Mouse (Mus musculus): ENCODE results near the gene Tmem246. TPM values are rescaled to one million over a fixed set of nuclear protein-coding genes. Genes with fewer than 3 reads are reported as not detected.

The Tmem246 gene
- polyA plus RNA-seq, 1 experiment from 2014 or later = 14.6 TPM

- no peak overlapping the region for H3K4me3 ChIP-seq
- WGBS = 83% methylated on average over 2 of the region's 2 CpGs
- no peak overlapping the region for H3K27ac ChIP-seq
- no peaks in the 10 kb centered on the region for H3K27me3 ChIP-seq (ENCODE audit: poor library complexity, severe bottlenecking)
- no peak for DNase-seq (ENCODE audit: extremely low spot score, low spot score)
- H3K36me3 ChIP-seq (replicated peaks) = no peaks in the 10 kb centered on the region
- no peaks in the 10 kb centered on the region for H3K4me1 ChIP-seq
- no peaks in the 10 kb centered on the region for H3K9me3 ChIP-seq
Observed at GRCm38 (mm10) chr4:49558181-49558580, 39.5 kb downstream of the Tmem246 start.

GRCm38 (mm10) chr4:49557375-49557774, 40.3 kb downstream of the Tmem246 start:
- no peak for DNase-seq (ENCODE audit: extremely low spot score, low spot score)
- no peak overlapping the region for H3K4me3 ChIP-seq
- no peaks in the 10 kb centered on the region for H3K36me3 ChIP-seq (replicated peaks)
- H3K27me3 ChIP-seq (ENCODE audit: poor library complexity, severe bottlenecking) = no peaks in the 10 kb centered on the region
- H3K27ac ChIP-seq = no peak overlapping the region
- no peaks in the 10 kb centered on the region for H3K4me1 ChIP-seq
- H3K9me3 ChIP-seq = no peaks in the 10 kb centered on the region
- WGBS = 86% methylated on average over 7 of the region's 7 CpGs

- Histone ChIP-seq H3K9me3 (no peaks in the 10 kb centered on the region), H3K4me3 (no peak overlapping the region), H3K36me3 (replicated peaks) (no peaks in the 10 kb centered on the region), H3K27me3 (ENCODE audit: poor library complexity, severe bottlenecking) (no peaks in the 10 kb centered on the region), H3K27ac (no peak overlapping the region), H3K4me1 (no peaks in the 10 kb centered on the region)
- 90% methylated on average over 5 of the region's 5 CpGs for WGBS
- no peak for DNase-seq (ENCODE audit: extremely low spot score, low spot score)
Observed at GRCm38 (mm10) chr4:49553380-49553779, 44.3 kb downstream of the Tmem246 start.

- 73% methylated on average over 3 of the region's 3 CpGs for WGBS
- H3K36me3 ChIP-seq (replicated peaks) = no peaks in the 10 kb centered on the region
- no peaks in the 10 kb centered on the region for H3K27me3 ChIP-seq (ENCODE audit: poor library complexity, severe bottlenecking)
- H3K4me1 ChIP-seq = no peaks in the 10 kb centered on the region
- no peak within 1 kb of the TSS for H3K4me3 ChIP-seq
- no peaks in the 10 kb centered on the region for H3K9me3 ChIP-seq
- no peak for DNase-seq (ENCODE audit: extremely low spot score, low spot score)
- H3K27ac ChIP-seq = no peak within 1 kb of the TSS
Observed at GRCm38 (mm10) chr4:49549383-49549782, 48.3 kb downstream of the Tmem246 start, which contains the start of gene Aldob. Gene Aldob (minus strand): TSS chr4:49549546.

GRCm38 (mm10) chr4:49547544-49548219, 50.0 kb downstream of the Tmem246 start:
- no peak overlapping the region for H3K4me3 ChIP-seq
- DNase-seq (ENCODE audit: extremely low spot score, low spot score) = no peak
- WGBS = 88% methylated on average over 7 of the region's 7 CpGs

GRCm38 (mm10) chr4:49546873-49547543, 50.7 kb downstream of the Tmem246 start:
- 80% methylated on average over 6 of the region's 6 CpGs for WGBS
- Histone ChIP-seq H3K27me3 (ENCODE audit: poor library complexity, severe bottlenecking) (no peaks in the 10 kb centered on the region), H3K36me3 (replicated peaks) (no peaks in the 10 kb centered on the region), H3K4me3 (no peak overlapping the region), H3K9me3 (no peaks in the 10 kb centered on the region), H3K4me1 (no peaks in the 10 kb centered on the region), H3K27ac (no peak overlapping the region)
- no peak for DNase-seq (ENCODE audit: extremely low spot score, low spot score)

More at GRCm38 (mm10) chr4:49547544-49548219, 50.0 kb downstream of the Tmem246 start:
- H3K27me3 ChIP-seq (ENCODE audit: poor library complexity, severe bottlenecking) = no peaks in the 10 kb centered on the region
- no peaks in the 10 kb centered on the region for H3K36me3 ChIP-seq (replicated peaks)
- H3K4me1 ChIP-seq = no peaks in the 10 kb centered on the region
- H3K9me3 ChIP-seq = no peaks in the 10 kb centered on the region
- no peak overlapping the region for H3K27ac ChIP-seq

- no peak for DNase-seq (ENCODE audit: extremely low spot score, low spot score)
- H3K27ac ChIP-seq = no peak overlapping the region
- H3K36me3 ChIP-seq (replicated peaks) = no peaks in the 10 kb centered on the region
- H3K4me3 ChIP-seq = no peak overlapping the region
- no peaks in the 10 kb centered on the region for H3K27me3 ChIP-seq (ENCODE audit: poor library complexity, severe bottlenecking)
- no peaks in the 10 kb centered on the region for H3K4me1 ChIP-seq
- no peaks in the 10 kb centered on the region for H3K9me3 ChIP-seq
- 90% methylated on average over 2 of the region's 2 CpGs for WGBS
Observed at GRCm38 (mm10) chr4:49546026-49546425, 51.6 kb downstream of the Tmem246 start.

GRCm38 (mm10) chr4:49540966-49541365, 56.7 kb downstream of the Tmem246 start:
- Histone ChIP-seq H3K9me3 (no peaks in the 10 kb centered on the region), H3K36me3 (replicated peaks) (no peaks in the 10 kb centered on the region), H3K27ac (no peak overlapping the region), H3K4me1 (no peaks in the 10 kb centered on the region), H3K27me3 (ENCODE audit: poor library complexity, severe bottlenecking) (no peaks in the 10 kb centered on the region), H3K4me3 (no peak overlapping the region)
- DNase-seq (ENCODE audit: extremely low spot score, low spot score) = no peak
- WGBS = 85% methylated on average over 3 of the region's 3 CpGs

- no peak for DNase-seq (ENCODE audit: extremely low spot score, low spot score)
- Histone ChIP-seq H3K4me3 (no peak overlapping the region), H3K27ac (no peak overlapping the region), H3K27me3 (ENCODE audit: poor library complexity, severe bottlenecking) (no peaks in the 10 kb centered on the region), H3K36me3 (replicated peaks) (no peaks in the 10 kb centered on the region), H3K4me1 (no peaks in the 10 kb centered on the region), H3K9me3 (no peaks in the 10 kb centered on the region)
- WGBS = 88% methylated on average over 6 of the region's 6 CpGs
Observed at GRCm38 (mm10) chr4:49539665-49540064, 58.0 kb downstream of the Tmem246 start.

- peaks cover 13% of the 10 kb centered on the region for H3K36me3 ChIP-seq (replicated peaks)
- H3K27me3 ChIP-seq (ENCODE audit: poor library complexity, severe bottlenecking) = no peaks in the 10 kb centered on the region
- no peak overlapping the region for H3K27ac ChIP-seq
- H3K4me1 ChIP-seq = no peaks in the 10 kb centered on the region
- H3K9me3 ChIP-seq = no peaks in the 10 kb centered on the region
- WGBS = 95% methylated on average over 4 of the region's 4 CpGs
- no peak overlapping the region for H3K4me3 ChIP-seq
- no peak for DNase-seq (ENCODE audit: extremely low spot score, low spot score)
Observed at GRCm38 (mm10) chr4:49536671-49537070, 61.0 kb downstream of the Tmem246 start.

- Histone ChIP-seq H3K4me1 (no peaks in the 10 kb centered on the region), H3K9me3 (peaks cover under 1% of the 10 kb centered on the region; the same call in 1 of the 2 replicates), H3K27me3 (ENCODE audit: poor library complexity, severe bottlenecking) (no peaks in the 10 kb centered on the region), H3K4me3 (no peak overlapping the region), H3K36me3 (replicated peaks) (peaks cover 19% of the 10 kb centered on the region), H3K27ac (no peak overlapping the region)
- DNase-seq (ENCODE audit: extremely low spot score, low spot score) = no peak
- WGBS = 94% methylated on average over 4 of the region's 4 CpGs
Observed at GRCm38 (mm10) chr4:49535675-49536294, 61.9 kb downstream of the Tmem246 start.

- Histone ChIP-seq H3K9me3 (peaks cover 8% of the 10 kb centered on the region), H3K4me1 (no peaks in the 10 kb centered on the region), H3K27me3 (ENCODE audit: poor library complexity, severe bottlenecking) (no peaks in the 10 kb centered on the region), H3K4me3 (no peak overlapping the region), H3K27ac (no peak overlapping the region), H3K36me3 (replicated peaks) (peaks cover 27% of the 10 kb centered on the region)
- DNase-seq (ENCODE audit: extremely low spot score, low spot score) = no peak
- 89% methylated on average over 3 of the region's 3 CpGs for WGBS
Observed at GRCm38 (mm10) chr4:49535036-49535435, 62.6 kb downstream of the Tmem246 start.
